Mouse (Mus musculus) embryonic facial prominence, embryonic 11.5 days (tissue): ENCODE results near the gene Sh3d21. TPM values are rescaled to one million over a fixed set of nuclear protein-coding genes. Genes with fewer than 3 reads are reported as not detected.

Source experiments
- ATAC-seq: fragments of 200-750 bp; cut with Nextera tagmentation; replicated peaks from 2 replicates; pipeline ENCODE4 v1.8.0; 2017; ENCODE audit warnings: low read depth; ENCODE audit not compliant: insufficient number of reproducible peaks, low FRiP score, low TSS enrichment
- DNase-seq: peaks from one replicate; pipeline ENCODE4 v3.0.0-alpha.2; 2015; ENCODE audit warnings: low spot score
- H3K27ac ChIP-seq: fragments of 300-500 bp; sonication (generic); replicated peaks from 2 replicates; pipeline ENCODE4 v1.5.1; 2014; ENCODE audit warnings: mild to moderate bottlenecking, low read depth, low read length, control low read depth
- H3K27me3 ChIP-seq: fragments of 300-500 bp; sonication (generic); 2 replicates; pipeline ENCODE4 v1.6.1; 2014; ENCODE audit warnings: mild to moderate bottlenecking, low read length, moderate library complexity, mixed read lengths; ENCODE audit not compliant: control insufficient read depth, insufficient read depth
- H3K36me3 ChIP-seq: fragments of 300-500 bp; sonication (generic); replicated peaks from 2 replicates; pipeline ENCODE4 v1.6.1; 2014; ENCODE audit warnings: low read depth, mild to moderate bottlenecking, low read length, moderate library complexity, mixed read lengths; ENCODE audit not compliant: control insufficient read depth, insufficient read depth
- H3K4me1 ChIP-seq: fragments of 300-500 bp; sonication (generic); 2 replicates; pipeline ENCODE4 v1.6.1; 2014; ENCODE audit warnings: low read length, mixed read lengths; ENCODE audit not compliant: control insufficient read depth, insufficient read depth
- H3K4me2 ChIP-seq: fragments of 300-500 bp; sonication (generic); 2 replicates; pipeline ENCODE4 v1.6.1; 2014; ENCODE audit warnings: low read depth, mild to moderate bottlenecking, control low read depth, low read length, moderate library complexity
- H3K4me3 ChIP-seq: fragments of 300-500 bp; sonication (generic); 2 replicates; pipeline ENCODE4 v1.5.1; 2014; ENCODE audit warnings: low read depth, low read length, control low read depth
- H3K9ac ChIP-seq: fragments of 300-500 bp; sonication (generic); replicated peaks from 2 replicates; pipeline ENCODE4 v1.6.1; 2014; ENCODE audit warnings: mild to moderate bottlenecking, control low read depth, low read length
- H3K9me3 ChIP-seq: fragments of 300-500 bp; sonication (generic); replicated peaks from 2 replicates; pipeline ENCODE4 v1.6.1; 2016; ENCODE audit warnings: mild to moderate bottlenecking, low read length, inconsistent platforms, mixed read lengths; ENCODE audit not compliant: control insufficient read depth
- WGBS: fragments of 180-500 bp; shearing (Covaris S2); extraction: QIAGEN DNeasy Blood & Tissue Kit; methylation state at CpG from one replicate; pipeline ENCODE4 v1.1.7; 2014; 5-methylcytosine and 5-hydroxymethylcytosine counted together
- polyA plus RNA-seq: library from polyadenylated mRNA; unstranded; fragments of >200 nt; fragmentation: Nextera tagmentation; extraction: Ambion mirVana; gene quantifications from 2 replicates; pipeline ENCODE4 v1.2.1, GENCODE M21; 2014

The Sh3d21 gene
- polyA plus RNA-seq, 1 experiment from 2014 or later = 5.0 TPM

DNA sequence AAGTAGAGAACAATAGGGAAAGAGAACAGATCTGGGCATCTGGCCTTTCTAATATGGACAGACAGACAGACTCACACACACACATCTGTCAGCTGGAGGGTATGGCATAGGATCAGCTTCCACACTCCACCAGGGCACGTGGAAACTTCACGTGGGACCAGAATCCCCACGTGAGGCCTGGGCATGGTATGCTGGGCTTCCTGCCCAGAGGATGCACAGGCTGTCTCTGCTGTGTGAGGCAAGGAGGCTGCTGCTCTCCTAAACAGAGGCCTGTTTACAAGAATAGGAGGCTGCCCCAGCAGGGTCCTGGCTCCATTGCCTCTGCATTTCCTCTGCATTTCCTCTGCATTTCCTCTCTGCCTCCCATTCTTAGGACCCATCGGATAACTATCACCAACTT lies 28.7 kb downstream of the Sh3d21 start:
- H3K27me3 ChIP-seq = no peaks in the 10 kb centered on the region
- H3K27ac ChIP-seq = no peak overlapping the region
- H3K9ac ChIP-seq = no peak overlapping the region
- ATAC-seq (no peak), DNase-seq (no peak)
- peaks cover 2% of the 10 kb centered on the region; the same call in 1 of the 2 replicates for H3K4me1 ChIP-seq
- H3K36me3 ChIP-seq = peaks cover 3% of the 10 kb centered on the region
- no peaks in the 10 kb centered on the region for H3K9me3 ChIP-seq
- H3K4me3 ChIP-seq = no peak overlapping the region
- WGBS = 87% methylated on average over 4 of the region's 4 CpGs
- no peak overlapping the region for H3K4me2 ChIP-seq

DNA sequence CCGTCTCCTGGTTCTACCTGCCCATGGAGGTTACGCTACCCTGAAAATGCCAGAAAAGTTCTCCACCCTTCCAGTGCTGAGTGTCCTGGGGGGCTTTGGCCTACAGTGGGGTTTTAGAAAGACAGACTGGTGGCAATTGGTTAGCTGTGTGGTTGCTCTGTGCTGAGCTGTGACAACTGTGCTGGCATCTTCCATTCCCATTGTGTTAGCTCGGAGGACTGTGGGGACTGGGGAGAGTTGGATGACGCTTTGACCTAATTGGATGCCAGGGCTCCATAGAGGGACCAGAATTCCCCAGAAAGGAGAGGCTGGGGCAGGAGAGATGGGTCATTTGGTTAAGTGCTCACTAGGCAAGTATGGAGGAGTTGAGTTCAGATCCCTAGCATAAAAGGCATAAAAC lies 29.1 kb downstream of the Sh3d21 start:
- Histone ChIP-seq H3K27ac (no peak overlapping the region), H3K4me3 (no peak overlapping the region), H3K9ac (no peak overlapping the region), H3K36me3 (peaks cover 4% of the 10 kb centered on the region), H3K9me3 (no peaks in the 10 kb centered on the region), H3K4me2 (no peak overlapping the region), H3K27me3 (no peaks in the 10 kb centered on the region), H3K4me1 (peaks cover 2% of the 10 kb centered on the region; the same call in 1 of the 2 replicates)
- DNase-seq (no peak), ATAC-seq (no peak)
- WGBS = 95% methylated on average over 4 of the region's 4 CpGs

GRCm38 (mm10) chr4:126132636-126133264 lies 30.5 kb downstream of the Sh3d21 start:
- no peak overlapping the region for H3K9ac ChIP-seq
- DNase-seq = no peak
- no peak overlapping the region for H3K4me3 ChIP-seq
- peaks cover 11% of the 10 kb centered on the region for H3K36me3 ChIP-seq
- no peaks in the 10 kb centered on the region for H3K27me3 ChIP-seq
- H3K9me3 ChIP-seq = no peaks in the 10 kb centered on the region
- 67% methylated on average over 6 of the region's 6 CpGs for WGBS
- ATAC-seq = no peak
- peaks cover 2% of the 10 kb centered on the region; the same call in 1 of the 2 replicates for H3K4me1 ChIP-seq
- no peak overlapping the region for H3K27ac ChIP-seq
- H3K4me2 ChIP-seq = no peak overlapping the region

DNA sequence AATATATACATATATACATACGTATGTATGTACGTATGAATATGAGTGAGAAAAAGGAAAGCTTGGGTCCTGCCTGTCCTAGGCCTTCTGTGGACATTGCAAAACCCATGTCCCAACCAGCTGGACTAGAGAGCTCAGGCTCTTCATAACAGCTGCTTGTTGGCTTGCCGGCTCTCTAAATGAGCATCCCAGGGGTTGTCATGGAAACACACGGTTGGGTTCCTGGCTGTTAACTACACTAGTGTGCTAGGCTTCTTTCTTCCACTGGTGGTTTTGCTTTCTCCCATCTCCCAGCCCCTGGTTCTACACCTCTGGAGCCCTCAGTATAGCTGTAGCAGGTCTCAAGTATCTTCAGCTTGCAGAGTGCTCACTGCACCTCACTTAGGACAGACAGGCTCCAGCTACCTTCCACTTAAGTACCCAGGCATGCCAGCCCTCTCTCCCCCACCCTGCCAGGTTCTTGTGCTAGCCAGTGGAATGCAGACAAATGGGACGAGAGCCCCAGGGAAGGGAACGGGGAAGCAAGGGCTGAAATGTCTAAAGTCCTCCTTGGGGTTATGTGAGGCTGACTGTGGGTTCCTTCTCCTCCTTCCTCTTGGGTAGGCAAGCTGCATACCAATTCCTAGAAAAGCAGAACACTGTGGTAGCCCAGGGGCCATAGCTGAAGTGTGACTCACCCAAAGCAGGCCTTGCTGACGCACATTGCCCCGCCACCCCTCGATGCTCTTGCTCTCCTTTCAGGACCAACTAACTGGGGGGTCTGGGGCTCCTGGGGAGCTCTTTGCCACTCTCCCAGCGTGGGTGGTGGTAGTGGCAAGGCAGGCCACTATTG lies 31.8 kb downstream of the Sh3d21 start:
- H3K4me3 ChIP-seq = no peak overlapping the region
- H3K4me2 ChIP-seq = no peak overlapping the region
- peaks cover 8% of the 10 kb centered on the region for H3K36me3 ChIP-seq
- H3K27ac ChIP-seq = no peak overlapping the region
- WGBS = 55% methylated on average over 10 of the region's 10 CpGs
- no peak overlapping the region for H3K9ac ChIP-seq
- no peaks in the 10 kb centered on the region for H3K27me3 ChIP-seq
- ATAC-seq (0 out of 2 replicates have a peak, but pooled peaks have one; percentile 37), DNase-seq (peak; percentile 39)
- no peaks in the 10 kb centered on the region for H3K9me3 ChIP-seq
- H3K4me1 ChIP-seq = peaks cover 2% of the 10 kb centered on the region; the same call in 1 of the 2 replicates

- WGBS = 38% methylated on average over 11 of the region's 11 CpGs
- Histone ChIP-seq H3K27ac (no peak overlapping the region), H3K27me3 (no peaks in the 10 kb centered on the region), H3K9me3 (no peaks in the 10 kb centered on the region), H3K4me1 (peaks cover 2% of the 10 kb centered on the region; the same call in 1 of the 2 replicates), H3K4me2 (no peak overlapping the region), H3K36me3 (peaks cover 8% of the 10 kb centered on the region), H3K4me3 (no peak overlapping the region), H3K9ac (no peak overlapping the region)
- ATAC-seq = no peak
- peak; percentile 49 for DNase-seq
These were observed 32.8 kb downstream of the Sh3d21 start for GRCm38 (mm10) chr4:126130502-126130901.

GRCm38 (mm10) chr4:126123309-126124040 lies 39.8 kb downstream of the Sh3d21 start:
- Histone ChIP-seq H3K27me3 (no peaks in the 10 kb centered on the region), H3K4me3 (no peak overlapping the region), H3K9me3 (no peaks in the 10 kb centered on the region), H3K27ac (no peak overlapping the region), H3K4me2 (no peak overlapping the region), H3K9ac (no peak overlapping the region), H3K4me1 (no peaks in the 10 kb centered on the region), H3K36me3 (peaks cover 6% of the 10 kb centered on the region)
- 93% methylated on average over 10 of the region's 10 CpGs for WGBS
- no peak for DNase-seq
- no peak for ATAC-seq

GRCm38 (mm10) chr4:126120506-126120905 lies 42.8 kb downstream of the Sh3d21 start:
- H3K27me3 ChIP-seq = no peaks in the 10 kb centered on the region
- no peaks in the 10 kb centered on the region for H3K4me1 ChIP-seq
- no peak overlapping the region for H3K27ac ChIP-seq
- 98% methylated on average over 2 of the region's 2 CpGs for WGBS
- H3K4me3 ChIP-seq = no peak overlapping the region
- no peak for DNase-seq
- H3K4me2 ChIP-seq = no peak overlapping the region
- H3K9ac ChIP-seq = no peak overlapping the region
- no peak for ATAC-seq
- no peaks in the 10 kb centered on the region for H3K9me3 ChIP-seq
- H3K36me3 ChIP-seq = peaks cover 4% of the 10 kb centered on the region
